Mouse (Mus musculus): Measurements from ENCODE around the gene Prrc2b.
A peak's percentile ranks its signal among the peaks of the same experiment; 100 is the strongest.

Prrc2b gene

DNA sequence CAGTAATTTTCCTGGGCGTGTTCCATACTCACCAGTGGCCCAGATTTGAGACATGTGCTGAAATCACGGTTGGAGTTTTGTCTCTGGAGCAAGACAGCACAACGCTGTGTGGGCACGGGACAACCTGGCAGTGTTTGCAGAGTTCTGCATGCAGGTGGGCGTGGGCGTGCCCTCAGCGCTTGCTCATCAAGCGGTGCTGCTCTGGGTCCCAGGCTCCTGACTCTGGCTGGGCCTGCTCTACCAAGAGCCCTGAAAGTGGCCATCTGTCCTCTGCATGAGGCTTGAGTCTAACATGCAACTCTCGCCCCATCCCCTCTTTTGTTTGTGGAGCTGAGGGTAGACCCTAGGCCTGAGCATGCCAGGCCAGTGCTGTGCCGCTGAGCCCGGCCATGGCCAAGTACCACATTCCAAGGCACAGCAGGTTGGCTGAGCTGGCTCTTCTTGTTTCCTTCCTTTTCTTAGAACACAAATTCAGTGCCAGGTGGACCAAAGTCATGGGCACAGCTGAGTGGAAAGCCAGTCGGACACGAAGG is 36.2 kb downstream of the Prrc2b start:
- DNase-seq (ENCODE audit: low read depth, low spot score): no peak

DNA sequence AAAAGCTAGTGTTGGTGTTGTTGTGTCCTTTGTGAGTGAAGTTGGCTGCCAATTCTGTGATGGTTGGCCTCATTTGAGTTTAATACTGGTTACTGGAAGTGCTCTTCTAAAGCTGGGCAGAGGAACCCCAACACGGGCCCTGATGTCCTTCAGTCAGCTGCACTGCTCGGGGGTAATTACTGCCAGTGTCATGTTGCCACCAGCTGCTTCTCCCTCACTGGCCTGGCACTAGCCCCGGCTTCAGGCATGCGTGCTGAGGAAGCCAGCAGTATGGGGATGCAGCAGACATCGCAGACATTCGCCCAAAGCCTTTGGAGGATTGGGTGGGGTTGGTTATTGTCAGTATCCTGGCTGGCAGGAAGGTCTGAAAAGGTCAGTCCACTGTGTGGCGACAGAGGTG is 36.8 kb downstream of the Prrc2b start:
- DNase-seq (ENCODE audit: low read depth, low spot score): no peak

DNA sequence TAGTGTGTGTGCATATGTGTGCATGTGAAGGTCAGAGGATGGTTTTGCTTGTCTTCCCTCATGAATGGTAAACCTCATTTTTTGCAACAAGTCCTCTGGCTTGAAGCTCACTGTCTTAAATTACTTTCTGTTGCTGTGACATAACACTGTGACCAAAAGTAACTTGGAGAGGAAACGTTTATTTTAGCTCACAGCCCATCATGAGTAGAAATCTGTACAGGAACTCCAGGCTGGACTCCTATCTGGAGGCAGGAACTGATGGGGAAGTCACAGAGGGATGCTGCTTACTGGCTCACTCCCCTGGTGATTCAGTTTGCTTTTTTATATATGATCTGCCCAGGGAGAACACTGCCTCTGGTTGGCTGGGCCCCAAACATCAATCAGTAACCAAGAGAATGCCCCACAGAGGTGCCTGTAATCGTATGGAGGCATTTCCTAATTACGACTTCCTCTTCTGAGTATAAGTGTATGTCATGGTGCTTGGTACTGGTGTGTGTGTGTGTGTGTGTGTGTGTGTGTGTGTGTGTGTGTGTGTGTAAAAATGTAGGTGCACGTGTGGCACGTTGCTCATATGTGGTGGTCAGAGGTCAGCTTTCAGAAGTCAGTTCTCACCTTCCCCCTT is 38.3 kb downstream of the Prrc2b start:
- no peak for DNase-seq (ENCODE audit: low read depth, low spot score)

DNA sequence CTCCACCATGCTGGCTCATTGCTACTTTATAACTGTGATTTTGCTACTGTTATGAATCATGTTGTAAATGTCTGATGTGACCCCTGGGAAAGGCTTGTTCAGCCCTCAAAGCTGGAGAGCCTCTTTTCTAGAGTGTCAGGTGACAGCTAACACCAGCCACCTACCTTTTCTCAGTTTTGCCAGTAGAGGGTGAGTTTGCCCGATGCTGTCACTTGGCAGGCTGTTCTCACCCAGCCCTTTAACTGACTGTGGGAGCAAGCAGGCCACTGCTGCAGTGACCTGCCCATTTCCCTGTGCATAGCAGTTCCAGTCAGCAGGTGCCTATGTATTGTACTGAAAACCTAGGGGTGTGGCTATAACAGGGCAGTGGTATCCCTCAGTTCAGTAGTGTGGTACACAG is 39.7 kb downstream of the Prrc2b start:
- no peak for DNase-seq (ENCODE audit: low read depth, low spot score)

DNA sequence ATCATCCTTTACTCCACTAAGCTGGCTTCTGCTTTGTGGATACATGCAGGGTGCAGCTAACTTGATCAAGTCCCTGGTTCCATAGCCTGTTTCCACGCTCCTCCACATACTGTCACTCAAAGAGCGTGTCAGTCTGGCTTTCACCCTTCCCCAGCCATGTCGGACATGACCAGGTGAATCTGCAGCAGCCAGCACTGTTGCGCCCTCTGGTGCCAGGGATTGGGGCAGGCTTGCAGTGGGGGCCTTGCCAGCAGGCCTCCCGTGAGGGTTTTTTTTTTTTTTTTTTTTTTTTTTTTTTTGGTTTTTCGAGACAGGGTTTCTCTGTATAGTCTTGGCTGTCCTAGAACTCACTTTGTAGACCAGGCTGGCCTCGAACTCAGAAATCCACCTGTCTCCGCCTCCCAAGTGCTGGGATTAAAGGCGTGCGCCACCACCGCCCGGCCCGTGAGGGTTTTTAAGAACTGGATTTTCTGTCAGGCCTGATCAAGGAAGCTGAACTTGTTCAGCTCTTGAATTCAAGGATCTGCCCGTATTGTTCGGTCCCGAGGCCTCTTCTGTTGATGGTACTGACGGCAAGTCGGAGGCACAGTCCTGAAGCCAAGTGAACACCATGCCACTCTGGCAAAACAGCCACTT is 41.1 kb downstream of the Prrc2b start:
- DNase-seq (ENCODE audit: low read depth, low spot score): peak; percentile 80

DNA sequence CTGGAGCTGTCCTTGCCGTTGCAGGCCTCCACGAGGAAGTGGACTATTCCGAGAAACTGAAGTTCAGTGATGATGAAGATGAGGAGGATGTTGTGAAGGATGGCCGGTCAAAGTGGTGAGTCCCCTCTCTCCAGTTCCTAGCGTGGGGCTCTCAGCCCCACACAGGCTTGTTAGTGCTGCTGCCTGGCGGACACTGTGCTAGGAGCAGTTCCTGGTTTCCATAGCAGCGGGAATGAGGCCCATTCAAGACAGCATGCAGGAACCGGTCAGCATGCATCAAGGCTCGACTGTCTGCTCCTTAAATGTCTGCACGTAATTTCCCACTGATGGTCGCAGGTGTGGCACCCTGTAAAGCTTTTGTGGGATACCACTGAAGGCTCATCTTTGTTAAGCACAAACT is 48.1 kb downstream of the Prrc2b start:
- no peak for DNase-seq (ENCODE audit: low read depth, low spot score)

DNA sequence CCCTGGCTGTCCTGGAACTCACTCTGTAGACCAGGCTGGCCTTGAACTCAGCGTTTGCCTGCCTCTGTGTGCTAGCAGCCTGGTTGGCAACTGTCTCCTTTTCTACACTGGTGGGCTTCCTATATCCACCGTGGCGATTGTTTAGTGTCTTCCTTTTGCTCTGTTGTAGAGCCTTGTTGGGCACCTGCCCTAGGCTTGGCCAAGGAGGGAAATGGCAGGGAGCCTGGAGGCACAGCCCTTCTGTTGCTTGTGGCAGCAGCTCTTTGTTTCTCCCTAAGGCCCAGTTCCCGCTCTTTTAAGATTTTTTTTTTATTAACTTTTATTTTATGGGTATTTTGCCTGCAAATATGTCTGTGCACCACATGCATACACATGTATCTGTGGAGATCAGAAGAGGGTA is 49.2 kb downstream of the Prrc2b start:
- DNase-seq (ENCODE audit: low read depth, low spot score): no peak

DNA sequence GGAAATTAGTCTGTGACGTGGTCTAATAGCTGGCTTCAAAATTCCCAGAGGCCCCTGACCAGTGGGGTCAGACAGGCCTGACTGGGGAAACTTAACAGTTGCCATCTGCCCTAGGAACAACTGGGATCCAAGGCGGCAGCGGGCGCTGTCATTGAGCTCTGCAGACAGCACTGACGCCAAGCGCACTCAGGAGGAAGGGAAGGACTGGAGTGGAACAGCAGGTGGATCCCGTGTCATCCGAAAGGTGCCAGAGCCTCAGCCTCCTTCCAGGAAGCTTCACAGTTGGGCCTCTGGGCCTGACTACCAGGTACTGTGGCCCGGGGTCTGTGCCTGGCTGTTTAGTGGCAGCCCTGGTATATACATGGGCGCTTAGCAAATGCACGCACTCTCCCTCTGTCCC is 49.8 kb downstream of the Prrc2b start:
- DNase-seq (ENCODE audit: low read depth, low spot score): no peak

DNA sequence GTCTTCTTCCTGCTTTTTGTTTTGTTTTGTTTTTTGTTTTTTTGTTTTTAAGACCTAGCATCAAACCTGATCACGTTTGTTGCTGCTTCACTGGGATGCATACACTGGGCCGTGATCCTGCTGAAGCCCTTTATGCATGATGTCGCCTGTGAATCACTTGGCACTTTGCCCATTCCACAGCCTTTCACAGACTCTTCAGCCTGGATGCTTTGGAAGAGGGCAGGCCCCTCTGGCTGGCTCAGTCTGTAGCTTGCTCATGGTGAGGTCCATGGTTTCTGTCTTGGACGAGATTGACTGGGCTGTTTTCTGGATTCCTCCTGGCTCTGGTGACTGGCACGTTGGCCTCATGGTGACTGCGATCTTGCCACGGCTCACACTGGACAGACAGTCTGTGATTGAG is 50.6 kb downstream of the Prrc2b start:
- DNase-seq (ENCODE audit: low read depth, low spot score): no peak

DNA sequence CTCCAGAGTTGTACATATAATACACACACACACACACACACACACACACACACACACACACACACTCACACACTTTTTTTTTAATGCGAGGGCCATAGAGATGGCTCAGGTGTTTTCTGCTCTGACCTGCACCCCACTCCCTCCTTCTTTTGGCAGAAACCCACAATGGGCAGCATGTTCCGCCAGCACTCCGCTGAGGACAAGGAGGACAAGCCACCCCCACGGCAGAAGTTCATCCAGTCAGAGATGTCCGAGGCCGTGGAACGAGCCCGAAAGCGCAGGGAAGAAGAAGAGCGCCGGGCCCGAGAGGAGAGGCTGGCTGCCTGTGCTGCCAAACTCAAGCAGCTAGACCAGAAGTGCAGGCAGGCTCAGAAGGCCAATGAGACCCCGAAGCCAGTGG is 53.0 kb downstream of the Prrc2b start:
- no peak for DNase-seq (ENCODE audit: low read depth, low spot score)

DNA sequence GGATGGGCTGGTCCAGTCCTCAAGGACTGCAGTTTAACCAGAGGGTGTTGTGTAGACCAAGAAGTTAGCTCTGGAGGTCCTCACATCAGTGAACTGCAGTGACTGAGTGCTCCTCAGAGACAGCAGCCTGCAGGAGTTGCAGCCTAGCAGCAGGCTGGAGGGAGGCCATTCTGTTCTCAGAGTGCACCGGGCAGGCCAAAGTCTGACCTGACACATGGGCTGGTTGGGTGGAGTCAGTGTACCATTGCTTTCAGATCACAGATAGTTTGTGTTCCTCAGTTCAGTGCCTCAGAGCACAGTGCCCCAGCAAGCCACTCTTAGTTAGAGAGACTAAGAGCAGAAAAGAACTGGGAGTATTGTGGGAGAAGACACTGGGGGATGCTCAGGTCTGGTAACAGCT is 56.8 kb downstream of the Prrc2b start:
- DNase-seq (ENCODE audit: low read depth, low spot score): no peak

DNA sequence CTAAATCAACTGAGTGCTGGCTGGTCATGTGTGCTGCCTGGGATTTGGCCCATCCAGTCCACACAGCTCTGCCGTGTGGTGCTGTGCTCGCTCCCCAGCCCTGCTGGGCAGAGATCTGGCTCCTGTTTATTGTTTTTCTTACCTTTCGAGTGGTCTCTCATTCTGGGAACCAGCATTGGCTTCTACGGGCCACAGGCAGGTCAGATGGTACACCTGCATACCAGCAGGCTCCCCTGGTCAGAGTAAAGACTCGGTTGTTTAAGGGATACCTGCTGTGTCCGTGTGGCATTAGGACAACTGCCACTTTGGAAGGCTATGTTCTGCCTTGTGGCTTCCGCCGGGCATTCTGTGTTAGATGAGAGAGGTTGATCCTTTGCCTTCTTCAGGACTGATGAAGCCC is 60.8 kb downstream of the Prrc2b start:
- no peak for DNase-seq (ENCODE audit: low read depth, low spot score)

DNA sequence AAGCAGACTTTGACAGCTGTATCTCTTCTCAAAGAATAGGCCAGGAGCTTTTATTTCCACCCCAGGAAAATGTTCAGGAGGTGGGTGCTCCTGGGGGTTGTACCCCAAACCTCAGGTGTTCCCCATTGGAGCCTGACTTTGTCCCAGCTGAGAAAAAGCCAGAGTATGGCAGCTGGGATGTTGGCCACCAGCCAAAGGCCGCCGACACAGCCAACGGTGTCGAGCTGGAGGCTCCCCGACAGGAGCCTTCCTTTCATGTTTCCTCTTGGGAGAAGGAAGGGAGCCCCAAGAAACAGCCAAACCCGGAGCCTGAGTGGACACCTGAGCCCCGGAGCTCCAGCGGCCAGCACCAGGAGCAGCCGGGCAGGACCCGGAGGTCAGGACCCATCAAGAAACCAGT is 62.1 kb downstream of the Prrc2b start:
- DNase-seq (ENCODE audit: low read depth, low spot score): no peak

DNA sequence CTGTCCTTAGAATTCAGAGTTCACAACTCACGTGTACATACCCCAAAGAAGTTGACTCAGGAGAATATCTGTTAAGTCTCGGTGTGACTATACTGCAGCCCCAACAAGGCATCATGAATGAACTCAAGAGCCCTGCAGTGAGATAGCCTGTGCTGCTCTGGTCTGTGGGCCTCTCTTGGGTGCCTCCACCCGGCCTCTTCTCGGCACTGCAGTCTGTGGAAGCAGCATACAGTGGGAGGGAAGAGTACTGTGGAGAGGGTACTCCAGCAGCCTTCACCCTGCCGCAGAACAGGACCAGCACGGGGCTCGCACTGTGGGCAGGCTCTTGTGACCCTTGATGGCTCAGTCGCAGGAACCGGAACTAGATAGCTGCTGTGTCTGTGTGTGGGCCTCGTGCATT is 64.7 kb downstream of the Prrc2b start:
- no peak for DNase-seq (ENCODE audit: low read depth, low spot score)

DNA sequence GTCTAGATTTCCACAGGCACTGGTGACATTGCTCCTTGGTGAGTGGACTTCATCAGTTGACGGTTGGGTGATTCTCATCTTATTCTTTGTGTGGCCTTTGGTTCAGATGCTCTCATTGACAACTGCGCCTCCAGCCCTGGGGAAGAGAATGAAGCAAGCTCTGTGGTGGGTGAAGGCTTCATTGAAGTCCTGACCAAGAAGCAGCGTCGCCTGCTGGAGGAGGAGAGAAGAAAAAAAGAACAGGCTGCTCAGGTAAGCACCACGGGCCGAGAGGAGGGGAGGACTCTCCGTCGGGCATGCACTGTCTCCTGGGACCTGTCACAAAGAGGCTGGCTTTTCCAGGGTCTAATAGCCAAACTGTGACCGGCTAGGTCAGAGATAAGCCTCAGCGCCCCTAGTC is 65.6 kb downstream of the Prrc2b start:
- no peak for DNase-seq (ENCODE audit: low read depth, low spot score)

DNA sequence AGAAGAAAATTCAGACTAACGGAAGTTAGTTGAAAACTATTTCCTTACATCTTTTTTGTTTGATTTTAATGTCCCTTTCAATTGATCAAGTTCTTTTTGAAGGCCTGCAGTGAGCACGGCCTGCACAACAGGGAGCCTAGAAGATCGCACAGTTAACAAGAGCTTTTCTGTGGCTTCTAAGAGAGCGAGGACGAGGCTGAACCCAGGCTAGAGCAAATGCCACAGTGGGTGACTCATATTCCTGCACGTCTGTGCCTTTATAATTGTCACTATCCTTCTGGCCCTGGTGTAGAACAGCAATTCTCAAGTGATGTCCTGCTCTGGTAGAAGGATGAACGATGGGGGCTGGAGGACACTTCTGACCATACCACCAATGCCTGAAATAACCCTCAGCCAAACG is 66.8 kb downstream of the Prrc2b start:
- DNase-seq (ENCODE audit: low read depth, low spot score): no peak

DNA sequence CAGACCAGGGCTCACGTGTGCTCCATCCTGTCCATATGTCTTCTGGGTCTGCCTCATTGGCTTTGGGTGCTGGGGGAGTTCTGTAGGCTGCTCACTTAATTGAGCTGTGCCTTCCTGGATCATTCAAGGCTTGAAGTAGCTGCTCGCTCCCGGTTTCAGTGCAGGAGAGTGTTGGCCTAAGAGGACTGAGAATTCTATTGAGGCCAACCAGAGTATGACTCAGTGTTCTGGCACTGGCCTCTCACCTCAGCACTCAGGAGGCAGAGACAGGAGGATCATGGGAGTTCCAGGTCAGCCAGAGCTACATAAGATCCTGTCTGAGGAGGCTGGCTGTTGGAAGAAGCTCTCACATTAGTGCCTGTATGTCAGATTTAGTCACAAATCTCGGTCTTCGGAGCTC is 67.2 kb downstream of the Prrc2b start:
- no peak for DNase-seq (ENCODE audit: low read depth, low spot score)

DNA sequence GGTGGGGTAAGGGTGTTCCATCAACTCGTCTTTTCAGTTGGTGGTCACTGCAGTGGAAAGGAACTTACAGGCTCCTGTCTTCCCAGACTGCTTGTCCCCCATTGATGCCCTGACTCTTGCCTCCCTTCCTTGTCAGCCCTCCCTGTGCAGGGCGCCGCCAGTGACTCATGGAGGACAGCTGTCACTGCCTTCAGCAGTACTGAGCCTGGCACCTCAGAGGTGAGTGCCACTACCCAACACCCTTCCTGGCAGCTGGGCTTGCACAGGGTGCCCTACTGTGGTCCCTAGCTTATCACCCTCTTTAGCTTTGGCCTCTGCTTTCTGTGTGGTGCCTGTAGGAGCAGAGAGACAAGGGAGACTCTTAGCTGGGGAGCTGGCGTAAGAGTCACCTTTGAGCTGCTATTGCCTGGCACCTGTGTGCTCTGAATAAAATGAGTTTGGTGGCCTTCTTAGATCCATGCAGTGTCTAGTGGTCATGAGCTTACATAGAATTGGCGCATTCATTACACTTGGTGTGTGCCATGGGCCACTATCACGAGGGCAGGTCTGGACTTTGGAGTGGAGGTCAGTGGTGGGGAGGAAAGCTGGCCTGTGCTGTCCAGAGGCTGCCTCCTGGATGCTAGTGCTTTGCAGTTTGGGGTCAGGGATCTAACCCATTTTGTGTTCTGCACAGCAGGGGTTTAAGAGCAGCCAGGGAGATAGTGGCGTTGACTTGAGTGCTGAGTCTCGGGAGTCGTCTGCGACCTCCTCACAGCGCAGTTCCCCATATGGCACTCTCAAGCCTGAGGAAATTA is 67.9 kb downstream of the Prrc2b start:
- DNase-seq (ENCODE audit: low read depth, low spot score): no peak

DNA sequence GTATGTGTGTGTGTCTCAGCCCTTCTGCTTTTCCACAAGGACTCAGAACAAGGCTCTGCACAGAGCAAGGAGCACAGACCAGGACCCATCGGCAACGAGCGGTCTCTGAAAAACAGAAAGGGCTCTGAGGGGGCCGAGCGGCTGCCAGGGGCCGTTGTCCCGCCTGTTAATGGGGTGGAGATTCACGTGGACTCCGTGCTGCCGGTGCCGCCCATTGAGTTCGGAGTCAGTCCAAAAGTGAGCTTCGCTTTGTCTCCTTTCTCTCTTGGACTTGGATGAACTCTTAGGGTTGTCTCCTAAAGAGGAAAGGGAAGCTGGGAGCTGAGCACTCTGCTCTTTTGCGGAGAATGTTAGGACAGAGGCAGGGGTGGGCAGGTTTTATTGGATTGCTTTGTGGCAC is 68.6 kb downstream of the Prrc2b start:
- no peak for DNase-seq (ENCODE audit: low read depth, low spot score)

DNA sequence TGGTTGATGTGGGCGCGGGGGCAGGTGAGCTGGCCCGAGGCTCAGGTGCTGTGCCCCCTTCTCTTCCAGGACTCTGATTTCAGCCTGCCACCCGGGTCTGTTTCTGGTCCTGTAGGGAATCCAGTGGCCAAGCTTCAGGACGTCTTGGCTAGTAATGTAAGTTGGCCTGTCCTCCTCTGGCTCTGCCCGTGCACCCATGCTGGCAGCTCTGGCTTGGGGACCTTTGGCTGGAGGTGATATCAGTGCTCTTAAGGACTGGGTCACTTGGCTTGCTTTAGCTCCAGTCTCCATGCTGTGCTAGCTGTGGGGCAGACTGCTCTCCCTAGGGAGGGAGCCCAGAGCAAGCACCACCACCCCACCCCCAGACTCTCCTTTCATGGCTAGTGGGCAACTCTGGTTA is 69.1 kb downstream of the Prrc2b start:
- DNase-seq (ENCODE audit: low read depth, low spot score): no peak

DNA sequence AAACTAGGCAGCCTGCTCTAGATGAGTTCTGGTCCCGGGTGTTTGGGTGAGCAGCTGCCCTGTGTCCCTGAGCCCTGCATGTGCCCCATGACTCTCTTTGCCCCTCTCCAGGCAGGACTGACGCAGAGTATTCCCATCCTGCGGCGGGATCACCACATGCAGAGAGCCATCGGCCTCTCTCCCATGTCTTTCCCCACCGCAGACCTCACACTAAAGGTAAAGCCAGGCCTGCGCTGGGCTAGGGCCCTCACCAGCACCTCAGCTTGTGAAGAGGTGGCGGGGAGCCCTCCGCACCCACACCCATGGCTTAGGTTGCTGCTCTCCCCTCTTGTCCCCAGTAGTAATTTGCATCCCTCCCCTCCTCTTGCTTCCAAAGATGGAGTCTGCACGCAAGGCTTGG is 70.1 kb downstream of the Prrc2b start:
- DNase-seq (ENCODE audit: low read depth, low spot score): no peak

DNA sequence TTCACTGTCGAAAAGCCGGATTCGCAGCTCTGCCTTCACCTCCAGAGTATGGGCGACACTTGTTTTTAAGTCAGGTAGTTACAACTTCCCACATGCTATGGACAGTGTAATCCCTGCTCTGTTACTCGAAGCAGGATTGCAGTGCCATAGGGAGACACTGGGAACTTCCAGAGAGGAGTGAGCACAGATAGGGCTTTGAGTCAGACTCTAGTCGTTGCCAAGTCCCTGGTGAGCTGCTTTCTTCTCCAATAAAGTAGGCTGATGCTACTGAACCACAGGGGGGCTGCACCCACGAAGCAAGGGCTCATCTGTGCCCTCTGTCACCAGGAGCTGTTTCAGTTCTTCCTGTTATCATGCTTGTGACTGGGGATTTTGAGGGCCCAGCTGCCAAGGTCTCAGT is 70.7 kb downstream of the Prrc2b start:
- DNase-seq (ENCODE audit: low read depth, low spot score): no peak

DNA sequence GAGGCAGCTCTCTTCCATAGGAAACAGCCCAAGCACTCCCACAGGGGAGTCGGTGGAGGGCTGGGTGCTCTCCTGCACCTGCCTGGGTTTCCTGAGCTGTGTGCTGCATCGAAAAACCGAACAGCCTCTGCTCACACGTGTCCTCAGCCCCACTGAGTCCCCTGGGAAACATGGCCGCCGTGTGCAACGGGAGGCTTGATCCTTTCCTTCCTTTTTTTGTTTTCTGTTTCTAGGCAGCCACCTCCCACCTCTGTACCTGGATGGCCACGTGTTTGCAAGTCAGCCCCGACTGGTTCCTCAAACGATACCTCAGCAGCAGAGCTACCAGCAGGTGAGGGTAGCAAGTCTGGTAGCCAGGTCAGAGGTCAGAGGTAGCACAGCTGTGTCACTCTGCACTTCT is 71.2 kb downstream of the Prrc2b start:
- no peak for DNase-seq (ENCODE audit: low read depth, low spot score)
